Mouse (Mus musculus): Measurements from ENCODE around the gene Uhrf1bp1. TPM values are rescaled to one million over a fixed set of nuclear protein-coding genes. Genes with fewer than 3 reads are reported as not detected.
A peak's percentile ranks its signal among the peaks of the same experiment; 100 is the strongest.

Uhrf1bp1 gene
- polyA plus RNA-seq, 1 experiment: 16.4 TPM

GRCm38 (mm10) chr17:27857649-27858475 is 1.6 kb downstream of the Uhrf1bp1 start:
- Histone ChIP-seq H3K27me3 (ENCODE audit: control insufficient read depth, insufficient read depth, insufficient read length) (no peaks in the 10 kb centered on the region), H3K36me3 (ENCODE audit: control insufficient read depth, insufficient read depth) (no peaks in the 10 kb centered on the region), H3K79me2 (ENCODE audit: control insufficient read depth, insufficient read depth) (peaks cover 50% of the 10 kb centered on the region), H3ac (ENCODE audit: control insufficient read depth, insufficient read length) (peak overlapping the region; percentile 58), H3K4me3 (peak overlapping the region; percentile 59), H3K4me2 (ENCODE audit: low read depth) (peak overlapping the region; percentile 88)
- no peak for TF ChIP-seq POLR2AphosphoS2 (IDR thresholded peaks at IDR 0.05; ENCODE audit: insufficient read length, low read depth)
- no peak for TF ChIP-seq MYOD1 (IDR thresholded peaks at IDR 0.05; ENCODE audit: control insufficient read depth in 1 of 3, insufficient read length in 2 of 3, low read depth in 2 of 3)
- TF ChIP-seq TCF12 (IDR thresholded peaks at IDR 0.05; ENCODE audit: insufficient read depth, poor library complexity, severe bottlenecking): no peak
- TF ChIP-seq TCF3 (IDR thresholded peaks at IDR 0.05; ENCODE audit: insufficient read length, low read depth): no peak
- TF ChIP-seq SRF (IDR thresholded peaks at IDR 0.05; ENCODE audit: control insufficient read depth, insufficient read length, low read depth): no peak
- TF ChIP-seq CEBPB (IDR thresholded peaks at IDR 0.05; ENCODE audit: insufficient read depth, poor library complexity, severe bottlenecking): no peak
- TF ChIP-seq USF1 (IDR thresholded peaks at IDR 0.05; ENCODE audit: low read depth): no peak
- TF ChIP-seq POLR2A (IDR thresholded peaks at IDR 0.05; ENCODE audit: insufficient read length, low read depth): no peak
- TF ChIP-seq REST (IDR thresholded peaks at IDR 0.05; ENCODE audit: insufficient read depth, insufficient read length): no peak
- TF ChIP-seq MAX (IDR thresholded peaks at IDR 0.05; ENCODE audit: low read depth): no peak
- no peak for TF ChIP-seq MYOG (IDR thresholded peaks at IDR 0.05; ENCODE audit: control insufficient read depth in 1 of 3, insufficient read depth in 1 of 3, insufficient read length in 2 of 3, low read depth in 2 of 3)
- no peak for TF ChIP-seq E2F4 (IDR thresholded peaks at IDR 0.05; ENCODE audit: insufficient read depth)

DNA sequence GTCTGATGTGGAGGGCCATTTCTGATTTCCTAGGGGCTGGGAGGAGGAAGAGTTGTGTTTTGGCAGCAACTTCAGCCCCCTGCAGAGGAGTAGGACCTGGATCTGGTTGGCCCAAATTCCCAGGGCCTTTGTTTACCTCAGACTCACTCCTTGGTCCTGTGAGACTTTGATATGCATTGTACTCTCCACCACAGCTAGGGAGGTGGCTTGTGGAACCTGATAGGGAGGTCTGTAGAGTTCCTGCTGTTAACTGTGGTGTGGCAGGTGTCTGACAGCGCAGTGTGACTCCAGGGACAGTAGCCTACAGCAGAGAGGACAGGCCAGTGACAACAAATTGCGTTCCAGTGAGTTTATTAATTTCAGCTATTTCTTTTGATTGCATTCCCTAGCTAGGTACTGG is 2.9 kb downstream of the Uhrf1bp1 start:
- H3K4me3 ChIP-seq: peak overlapping the region; percentile 59
- no peaks in the 10 kb centered on the region for H3K36me3 ChIP-seq (ENCODE audit: control insufficient read depth, insufficient read depth)
- TF ChIP-seq MAX (IDR thresholded peaks at IDR 0.05; ENCODE audit: low read depth): no peak
- no peak for TF ChIP-seq CEBPB (IDR thresholded peaks at IDR 0.05; ENCODE audit: insufficient read depth, poor library complexity, severe bottlenecking)
- no peak for TF ChIP-seq POLR2A (IDR thresholded peaks at IDR 0.05; ENCODE audit: insufficient read length, low read depth)
- TF ChIP-seq REST (IDR thresholded peaks at IDR 0.05; ENCODE audit: insufficient read depth, insufficient read length): no peak
- TF ChIP-seq TCF12 (IDR thresholded peaks at IDR 0.05; ENCODE audit: insufficient read depth, poor library complexity, severe bottlenecking): no peak
- no peak for TF ChIP-seq MYOD1 (IDR thresholded peaks at IDR 0.05; ENCODE audit: control insufficient read depth in 1 of 3, insufficient read length in 2 of 3, low read depth in 2 of 3)
- peaks cover 62% of the 10 kb centered on the region for H3K79me2 ChIP-seq (ENCODE audit: control insufficient read depth, insufficient read depth)
- H3K4me2 ChIP-seq (ENCODE audit: low read depth): peak overlapping the region; percentile 88
- no peaks in the 10 kb centered on the region for H3K27me3 ChIP-seq (ENCODE audit: control insufficient read depth, insufficient read depth, insufficient read length)
- no peak overlapping the region for H3ac ChIP-seq (ENCODE audit: control insufficient read depth, insufficient read length)

GRCm38 (mm10) chr17:27865461-27865860 is 9.2 kb downstream of the Uhrf1bp1 start:
- peaks cover 66% of the 10 kb centered on the region for H3K79me2 ChIP-seq (ENCODE audit: control insufficient read depth, insufficient read depth)
- H3K4me3 ChIP-seq: no peak overlapping the region
- H3ac ChIP-seq (ENCODE audit: control insufficient read depth, insufficient read length): no peak overlapping the region
- peaks cover 7% of the 10 kb centered on the region for H3K36me3 ChIP-seq (ENCODE audit: control insufficient read depth, insufficient read depth)
- TF ChIP-seq MYOD1 (IDR thresholded peaks at IDR 0.05; ENCODE audit: control insufficient read depth in 1 of 3, insufficient read length in 2 of 3, low read depth in 2 of 3) (no peak), E2F4 (IDR thresholded peaks at IDR 0.05; ENCODE audit: insufficient read depth) (no peak), TCF12 (IDR thresholded peaks at IDR 0.05; ENCODE audit: insufficient read depth, poor library complexity, severe bottlenecking) (no peak), CEBPB (IDR thresholded peaks at IDR 0.05; ENCODE audit: insufficient read depth, poor library complexity, severe bottlenecking) (no peak), TCF3 (IDR thresholded peaks at IDR 0.05; ENCODE audit: insufficient read length, low read depth) (no peak), MYOG (IDR thresholded peaks at IDR 0.05; ENCODE audit: control insufficient read depth in 1 of 3, insufficient read depth in 1 of 3, insufficient read length in 2 of 3, low read depth in 2 of 3) (no peak), USF1 (IDR thresholded peaks at IDR 0.05; ENCODE audit: low read depth) (no peak), POLR2A (IDR thresholded peaks at IDR 0.05; ENCODE audit: insufficient read length, low read depth) (no peak), SRF (IDR thresholded peaks at IDR 0.05; ENCODE audit: control insufficient read depth, insufficient read length, low read depth) (no peak), REST (IDR thresholded peaks at IDR 0.05; ENCODE audit: insufficient read depth, insufficient read length) (no peak), POLR2AphosphoS2 (IDR thresholded peaks at IDR 0.05; ENCODE audit: insufficient read length, low read depth) (no peak), MAX (IDR thresholded peaks at IDR 0.05; ENCODE audit: low read depth) (no peak)
- no peaks in the 10 kb centered on the region for H3K27me3 ChIP-seq (ENCODE audit: control insufficient read depth, insufficient read depth, insufficient read length)
- H3K4me2 ChIP-seq (ENCODE audit: low read depth): no peak overlapping the region

DNA sequence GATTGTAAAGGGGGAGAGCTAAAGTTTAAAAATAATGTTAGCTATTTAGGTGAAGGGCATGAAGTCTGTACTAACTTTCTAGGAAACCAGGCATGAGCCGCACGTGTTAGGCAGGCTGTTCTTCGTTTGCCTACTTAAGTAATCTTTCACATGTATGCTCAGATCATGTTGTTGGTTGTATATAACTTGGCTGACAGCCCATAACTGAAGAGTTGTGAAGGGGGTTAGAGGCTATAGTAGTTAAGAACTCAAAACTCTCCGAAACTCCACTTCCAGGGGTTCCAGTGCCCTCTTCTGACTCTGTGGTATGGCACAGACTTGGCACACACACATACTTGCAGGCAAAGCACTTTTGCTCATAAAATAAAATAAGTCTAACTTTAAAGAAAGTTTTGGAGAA is 10.5 kb downstream of the Uhrf1bp1 start:
- Histone ChIP-seq H3K27me3 (ENCODE audit: control insufficient read depth, insufficient read depth, insufficient read length) (no peaks in the 10 kb centered on the region), H3K79me2 (ENCODE audit: control insufficient read depth, insufficient read depth) (peaks cover 59% of the 10 kb centered on the region), H3ac (ENCODE audit: control insufficient read depth, insufficient read length) (no peak overlapping the region), H3K36me3 (ENCODE audit: control insufficient read depth, insufficient read depth) (peaks cover 7% of the 10 kb centered on the region), H3K4me2 (ENCODE audit: low read depth) (no peak overlapping the region), H3K4me3 (no peak overlapping the region)
- TF ChIP-seq E2F4 (IDR thresholded peaks at IDR 0.05; ENCODE audit: insufficient read depth) (no peak), POLR2A (IDR thresholded peaks at IDR 0.05; ENCODE audit: insufficient read length, low read depth) (no peak), MAX (IDR thresholded peaks at IDR 0.05; ENCODE audit: low read depth) (no peak), USF1 (IDR thresholded peaks at IDR 0.05; ENCODE audit: low read depth) (no peak), CEBPB (IDR thresholded peaks at IDR 0.05; ENCODE audit: insufficient read depth, poor library complexity, severe bottlenecking) (no peak), MYOG (IDR thresholded peaks at IDR 0.05; ENCODE audit: control insufficient read depth in 1 of 3, insufficient read depth in 1 of 3, insufficient read length in 2 of 3, low read depth in 2 of 3) (no peak), SRF (IDR thresholded peaks at IDR 0.05; ENCODE audit: control insufficient read depth, insufficient read length, low read depth) (no peak)

Data from myocyte (in vitro differentiated cells).